Mouse (Mus musculus): ENCODE results near the gene Ddx41.

DNA sequence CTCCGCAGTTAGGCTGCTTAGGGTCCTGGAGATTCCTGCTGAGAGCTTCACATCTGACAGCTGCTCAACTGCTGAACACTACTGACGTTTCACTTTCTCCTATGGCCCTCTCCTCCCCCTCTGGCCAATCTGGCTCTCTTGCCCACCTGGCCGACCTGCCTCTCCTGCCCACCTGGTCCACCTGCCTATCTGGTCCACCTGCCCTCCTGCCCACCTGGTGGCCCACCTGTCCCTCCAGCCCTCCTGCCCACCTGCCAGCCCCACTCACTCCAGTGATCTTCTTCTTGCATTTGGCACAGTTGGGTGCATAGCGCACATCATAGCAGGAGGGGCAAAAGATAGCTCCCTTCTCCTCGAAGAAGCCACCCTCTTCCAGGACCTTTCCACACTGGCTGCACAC is 32.1 kb downstream of the Ddx41 start:
- no peak for TF ChIP-seq CTCF (IDR thresholded peaks at IDR 0.05; ENCODE audit: extremely low read depth, insufficient read length, insufficient replicate concordance, low read depth, low read length)
- TF ChIP-seq POLR2A (IDR thresholded peaks at IDR 0.05; ENCODE audit: low read depth, low read length) = no peak
